Mouse (Mus musculus) bone marrow, adult 2 months (tissue): Measurements from ENCODE around the gene Tmem266. TPM values are rescaled to one million over a fixed set of nuclear protein-coding genes. Genes with fewer than 3 reads are reported as not detected.

Source experiments
- H3K27ac ChIP-seq: fragments of 200-500 bp; 2 replicates; pipeline ENCODE4 v1.5.1; 2012; ENCODE audit warnings: low read depth, mild to moderate bottlenecking, control low read depth, inconsistent platforms, low read length; ENCODE audit not compliant: control insufficient read depth, poor library complexity, insufficient read depth
- H3K4me1 ChIP-seq: fragments of 200-500 bp; 2 replicates; pipeline ENCODE4 v1.6.1; 2011; ENCODE audit warnings: low read length; ENCODE audit not compliant: control insufficient read depth, insufficient read depth
- H3K4me3 ChIP-seq: fragments of 200-500 bp; replicated peaks from 2 replicates; pipeline ENCODE3; 2011; ENCODE audit warnings: mild to moderate bottlenecking, low read depth, low read length, control low read depth; ENCODE audit not compliant: control insufficient read depth
- CTCF ChIP-seq: fragments of 200-500 bp; IDR thresholded peaks from 2 replicates; pipeline ENCODE4 v1.5.1; 2011; ENCODE audit warnings: low read length, control low read depth; ENCODE audit not compliant: control insufficient read depth, insufficient read depth
- POLR2A ChIP-seq: fragments of 200-500 bp; IDR thresholded peaks from 2 replicates; pipeline ENCODE4 v1.6.1; 2011; ENCODE audit warnings: low read depth, mild to moderate bottlenecking, control low read depth, low read length, borderline replicate concordance; ENCODE audit not compliant: control insufficient read depth
- WGBS: fragments of 180-500 bp; shearing (Covaris S2); methylation state at CpG from one replicate; pipeline ENCODE4 v1.1.7; 2018; 5-methylcytosine and 5-hydroxymethylcytosine counted together
- polyA plus RNA-seq: library from polyadenylated mRNA; stranded (reverse); fragments of >200 nt; gene quantifications from 2 replicates; pipeline ENCODE4 v1.2.4, GENCODE M21; 2011; ENCODE audit warnings: low replicate concordance; ENCODE audit not compliant: missing spikeins, insufficient read depth, insufficient read length

Gene Tmem266
- not detected in 2 replicates for polyA plus RNA-seq

DNA sequence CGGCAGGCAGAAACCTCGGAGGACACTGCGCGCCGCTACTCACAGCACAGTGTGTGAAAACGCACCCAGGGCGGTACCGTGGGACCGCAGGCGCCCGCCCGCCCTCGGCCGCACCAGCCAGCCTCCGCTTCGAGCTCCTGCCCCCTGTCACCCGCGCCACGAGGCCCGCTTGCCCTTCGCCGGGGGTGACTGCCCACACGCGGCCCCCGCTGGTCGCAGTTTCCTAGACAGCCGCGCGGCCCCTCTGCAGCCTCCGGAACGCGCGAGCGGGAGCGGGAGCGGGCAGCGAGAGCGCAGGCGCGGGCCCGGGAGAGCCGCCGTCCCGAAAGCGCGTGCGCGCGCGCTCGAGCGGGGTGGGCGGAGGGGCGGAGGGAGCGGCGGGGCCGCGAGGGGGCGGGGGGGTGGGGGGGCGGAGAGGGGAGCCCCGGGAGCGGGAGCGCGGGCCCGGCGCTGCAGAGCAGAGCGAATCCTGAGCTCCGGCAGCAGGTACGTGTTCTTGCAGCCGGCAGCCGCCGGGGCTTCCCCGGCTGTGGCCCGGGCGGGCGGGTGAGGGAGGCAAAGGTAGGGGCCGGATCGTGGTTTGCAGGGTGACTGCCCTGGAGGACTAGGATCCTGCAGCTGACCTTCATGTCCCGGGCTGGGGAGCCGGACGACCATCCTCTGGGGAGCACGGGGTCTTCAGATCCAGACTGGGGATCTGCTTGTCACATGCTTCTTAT lies at the start of gene Tmem266, which contains the start of gene Nrg4:
Gene Tmem266 (plus strand): TSS at position 399 of the 719 bp plus-strand sequence.
Gene Nrg4 (minus strand): TSS at position 330 of the 719 bp plus-strand sequence.
- no peak for TF ChIP-seq CTCF
- TF ChIP-seq POLR2A = no peak
- Histone ChIP-seq H3K4me1 (no peaks in the 10 kb centered on the region; the same call in 1 of the 2 replicates), H3K4me3 (peak within 1 kb of the TSS; percentile 46), H3K27ac (no peak within 1 kb of the TSS)
- WGBS = under 1% methylated on average over 63 of the region's 82 CpGs

GRCm38 (mm10) chr9:55277562-55277961 lies 49.2 kb upstream of the Tmem266 start:
- Histone ChIP-seq H3K27ac (no peak overlapping the region), H3K4me3 (no peak overlapping the region), H3K4me1 (peaks cover 2% of the 10 kb centered on the region; the same call in 1 of the 2 replicates)
- 65% methylated on average over 4 of the region's 4 CpGs for WGBS
- TF ChIP-seq POLR2A (no peak), CTCF (no peak)

- Histone ChIP-seq H3K4me1 (peaks cover 4% of the 10 kb centered on the region; the same call in 1 of the 2 replicates), H3K27ac (no peak overlapping the region), H3K4me3 (no peak overlapping the region)
- TF ChIP-seq CTCF (no peak), POLR2A (no peak)
- 66% methylated on average over 8 of the region's 8 CpGs for WGBS
These were observed 47.4 kb upstream of the Tmem266 start for GRCm38 (mm10) chr9:55279114-55279825.

- under 1% methylated on average over 14 of the region's 14 CpGs for WGBS
These were observed 43.2 kb upstream of the Tmem266 start for GRCm38 (mm10) chr9:55283516-55283915.

DNA sequence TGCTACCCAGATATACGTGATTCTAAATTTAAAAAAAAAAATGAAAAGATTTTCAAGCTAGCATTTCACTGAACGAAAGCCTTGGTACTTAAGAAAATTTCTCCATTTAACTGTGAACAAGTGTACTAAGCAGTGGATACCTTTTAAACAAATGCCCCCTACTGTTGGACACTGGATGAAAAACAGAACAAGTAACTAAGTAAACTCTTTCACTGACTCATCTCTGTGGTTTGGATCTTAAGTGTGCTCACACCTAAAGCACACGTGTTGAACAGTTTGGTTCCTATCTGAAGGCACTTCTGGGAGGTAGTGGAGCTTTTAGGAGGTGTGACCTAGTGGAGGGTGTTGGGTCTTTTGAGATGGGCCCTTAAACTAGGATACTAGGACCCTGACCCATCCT lies 41.5 kb upstream of the Tmem266 start:
- no peak overlapping the region for H3K27ac ChIP-seq
- WGBS = 37% methylated on average over 3 of the region's 3 CpGs
- H3K4me3 ChIP-seq = no peak overlapping the region
- peaks cover 1% of the 10 kb centered on the region; the same call in 1 of the 2 replicates for H3K4me1 ChIP-seq
- TF ChIP-seq POLR2A (no peak), CTCF (no peak)

More at GRCm38 (mm10) chr9:55283516-55283915, 43.2 kb upstream of the Tmem266 start:
- H3K4me1 ChIP-seq = peaks cover 1% of the 10 kb centered on the region; the same call in 1 of the 2 replicates
- H3K4me3 ChIP-seq = peak overlapping the region; percentile 59
- H3K27ac ChIP-seq = no peak overlapping the region; the same call in 1 of the 2 replicates
- TF ChIP-seq POLR2A (no peak), CTCF (no peak)

DNA sequence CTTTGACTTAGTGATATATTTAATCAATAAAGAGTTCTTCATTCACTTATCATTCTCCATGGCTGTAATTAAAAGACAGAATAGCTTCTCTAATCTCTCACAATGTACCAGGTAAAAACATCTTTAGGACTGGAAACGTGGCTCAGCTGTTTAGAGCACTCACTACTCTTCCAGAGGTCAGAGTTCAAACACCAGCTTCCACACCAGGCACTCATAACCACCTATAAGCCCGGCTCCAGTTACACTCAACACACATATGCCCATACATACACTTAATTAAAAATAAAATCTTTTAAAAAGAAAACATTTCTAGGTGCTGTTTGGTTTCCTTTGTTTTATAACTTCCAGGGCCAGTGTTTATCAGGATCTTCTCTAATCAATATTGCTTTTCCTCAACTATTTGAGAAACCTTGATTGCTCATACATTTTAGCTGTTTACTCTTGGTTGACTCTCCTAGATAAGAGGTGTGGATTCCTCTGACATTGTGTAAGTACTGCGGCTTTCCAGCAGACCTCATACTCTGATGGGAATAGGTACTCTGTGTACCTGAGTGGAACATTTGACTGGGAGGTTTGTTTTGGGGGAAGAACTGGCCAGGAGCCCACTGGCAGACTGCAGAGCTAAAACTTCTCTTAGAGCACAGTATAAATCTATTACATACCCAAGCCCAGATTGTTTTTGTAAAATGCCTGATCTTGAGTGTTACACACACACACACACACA lies 37.1 kb upstream of the Tmem266 start:
- 68% methylated on average over 3 of the region's 3 CpGs for WGBS
- TF ChIP-seq POLR2A (no peak), CTCF (no peak)
- no peak overlapping the region for H3K4me3 ChIP-seq
- H3K27ac ChIP-seq = no peak overlapping the region
- no peaks in the 10 kb centered on the region for H3K4me1 ChIP-seq

GRCm38 (mm10) chr9:55291966-55292365 lies 34.7 kb upstream of the Tmem266 start:
- 79% methylated on average over 4 of the region's 4 CpGs for WGBS

GRCm38 (mm10) chr9:55296221-55296620 lies 30.5 kb upstream of the Tmem266 start:
- TF ChIP-seq POLR2A = no peak
- TF ChIP-seq CTCF = no peak
- WGBS = 12% methylated on average over 2 of the region's 2 CpGs
- no peak overlapping the region for H3K27ac ChIP-seq
- no peak overlapping the region for H3K4me3 ChIP-seq
- no peaks in the 10 kb centered on the region for H3K4me1 ChIP-seq

More at GRCm38 (mm10) chr9:55291966-55292365, 34.7 kb upstream of the Tmem266 start:
- Histone ChIP-seq H3K4me3 (no peak overlapping the region), H3K27ac (no peak overlapping the region), H3K4me1 (no peaks in the 10 kb centered on the region)
- TF ChIP-seq CTCF (no peak), POLR2A (no peak)

DNA sequence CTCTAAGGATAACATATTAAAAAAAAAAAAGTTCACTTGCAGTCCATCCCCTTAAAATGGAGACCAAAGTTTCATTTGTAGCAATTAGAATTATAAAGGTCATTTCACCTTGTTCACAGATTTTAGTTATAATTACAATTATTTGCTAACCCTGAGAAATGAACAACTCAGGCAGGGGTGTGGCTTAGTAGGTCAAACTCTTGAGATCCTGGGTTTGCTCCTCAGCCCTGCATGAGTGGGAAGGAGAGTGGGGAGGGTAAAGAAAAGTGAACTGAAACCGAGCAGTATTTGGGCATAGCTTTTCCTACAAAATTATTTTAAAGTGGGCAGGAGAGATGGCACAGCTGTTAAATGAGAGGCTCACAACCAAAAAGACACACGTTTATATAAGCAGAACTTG lies 19.6 kb upstream of the Tmem266 start:
- WGBS = 19% methylated on average over 2 of the region's 2 CpGs
- no peak overlapping the region for H3K27ac ChIP-seq
- H3K4me3 ChIP-seq = no peak overlapping the region
- H3K4me1 ChIP-seq = peaks cover 2% of the 10 kb centered on the region; the same call in 1 of the 2 replicates
- no peak for TF ChIP-seq CTCF
- no peak for TF ChIP-seq POLR2A
